Mouse (Mus musculus) G1E (cell line): ENCODE data around the gene Nup133. TPM values are rescaled to one million over a fixed set of nuclear protein-coding genes. Genes with fewer than 3 reads are reported as not detected.

Source experiments
- ATAC-seq: 2 replicates; pipeline ENCODE4 v1.8.0; 2016; ENCODE audit warnings: mild to moderate bottlenecking; ENCODE audit not compliant: insufficient number of reproducible peaks, poor library complexity, low FRiP score, severe bottlenecking; ENCODE audit errors: extremely low read depth
- DNase-seq: peaks from one replicate; pipeline ENCODE4 v3.0.0; 2012; ENCODE audit warnings: low spot score
- H3K27me3 ChIP-seq: 2 replicates; pipeline ENCODE4 v1.6.1; 2012; ENCODE audit warnings: mild to moderate bottlenecking, low read length, inconsistent platforms; ENCODE audit not compliant: insufficient read depth
- H3K36me3 ChIP-seq: replicated peaks from 2 replicates; pipeline ENCODE3; 2012; ENCODE audit warnings: mild to moderate bottlenecking, inconsistent platforms
- H3K4me1 ChIP-seq: 2 replicates; pipeline ENCODE4 v1.6.1; 2012; ENCODE audit warnings: low read depth, low read length, inconsistent platforms, mixed read lengths; ENCODE audit not compliant: insufficient read depth
- H3K4me3 ChIP-seq: 2 replicates; pipeline ENCODE4 v1.5.1; 2012; ENCODE audit warnings: low read depth, mild to moderate bottlenecking, inconsistent platforms, low read length, moderate library complexity, mixed read lengths
- H3K9me3 ChIP-seq: replicated peaks from 2 replicates; pipeline ENCODE4 v1.6.1; 2012; ENCODE audit warnings: inconsistent platforms
- CTCF ChIP-seq: IDR thresholded peaks from 2 replicates; pipeline ENCODE4 v1.5.1; 2012; ENCODE audit warnings: low read depth, low read length, inconsistent platforms, mixed read lengths
- GATA1 ChIP-seq: IDR thresholded peaks from 2 replicates; pipeline ENCODE4 v1.6.1; 2012; ENCODE audit warnings: borderline replicate concordance, low read length, inconsistent platforms, mixed read lengths
- GATA2 ChIP-seq: IDR thresholded peaks from 2 replicates; pipeline ENCODE4 v1.6.1; 2012; ENCODE audit warnings: low read depth, low read length, inconsistent platforms, borderline replicate concordance
- POLR2AphosphoS5 ChIP-seq: IDR thresholded peaks from 2 replicates; pipeline ENCODE4 v1.6.1; 2012; ENCODE audit warnings: low read depth, low read length, inconsistent platforms; ENCODE audit not compliant: insufficient replicate concordance
- TAL1 ChIP-seq: conservative IDR thresholded peaks from 2 replicates; pipeline ENCODE4 v1.6.1; 2012; ENCODE audit warnings: low read depth, low read length, inconsistent platforms, mixed read lengths
- polyA plus RNA-seq: library from polyadenylated mRNA; stranded (reverse); fragments of >175 nt; gene quantifications from 2 replicates; pipeline ENCODE4 v1.2.3, GENCODE M21; 2012
- total RNA-seq, 2 experiments: library from RNA; stranded (forward) in 1 of 2; stranded (reverse) in 1 of 2; fragments of 200-1000 nt in 1 of 2; fragments of >200 nt in 1 of 2; fragmentation: Nextera tagmentation in 1 of 2; gene quantifications; 2 replicates each; pipeline ENCODE4 v1.2.3; 2014 to 2017

Nup133 gene
- total and polyA plus RNA-seq, 3 experiments: 21.2 to 66.5 (median 42.5) TPM

- Histone ChIP-seq H3K27me3 (peaks cover 29% of the 10 kb centered on the region), H3K4me1 (peaks cover 28% of the 10 kb centered on the region), H3K4me3 (no peak overlapping the region; the same call in 1 of the 2 replicates), H3K36me3 (peaks cover 8% of the 10 kb centered on the region), H3K9me3 (no peaks in the 10 kb centered on the region)
- TF ChIP-seq TAL1: no peak
- no peak for TF ChIP-seq GATA1
- no peak for TF ChIP-seq POLR2AphosphoS5
- no peak for TF ChIP-seq GATA2
- TF ChIP-seq CTCF: no peak
- no peak for ATAC-seq
- DNase-seq: no peak
Measured at GRCm38 (mm10) chr8:123860386-123860785, 88.7 kb downstream of the Nup133 start.

- ATAC-seq (peak; percentile 23), DNase-seq (peak; percentile 58)
- H3K9me3 ChIP-seq: no peaks in the 10 kb centered on the region
- peaks cover 29% of the 10 kb centered on the region for H3K4me1 ChIP-seq
- TF ChIP-seq CTCF (no peak), GATA2 (no peak), GATA1 (no peak), TAL1 (no peak), POLR2AphosphoS5 (no peak)
- H3K4me3 ChIP-seq: peak within 1 kb of the TSS; percentile 93
- H3K36me3 ChIP-seq: peaks cover 9% of the 10 kb centered on the region
- peaks cover 29% of the 10 kb centered on the region for H3K27me3 ChIP-seq
Measured at GRCm38 (mm10) chr8:123859648-123860259, 89.3 kb downstream of the Nup133 start, which contains the start of gene Ccsap. Ccsap (minus strand) TSS chr8:123860209.

GRCm38 (mm10) chr8:123858941-123859647 lies 90.0 kb downstream of the Nup133 start:
- ATAC-seq: peak; percentile 90
- peak overlapping the region; percentile 93 for H3K4me3 ChIP-seq
- peaks cover 31% of the 10 kb centered on the region for H3K4me1 ChIP-seq
- no peaks in the 10 kb centered on the region for H3K9me3 ChIP-seq
- peak; percentile 94 for DNase-seq
- H3K27me3 ChIP-seq: peaks cover 25% of the 10 kb centered on the region
- TF ChIP-seq TAL1 (no peak), POLR2AphosphoS5 (no peak), CTCF (no peak), GATA2 (no peak), GATA1 (no peak)
- H3K36me3 ChIP-seq: peaks cover 11% of the 10 kb centered on the region

GRCm38 (mm10) chr8:123858574-123858940 lies 90.5 kb downstream of the Nup133 start:
- ATAC-seq: 0 out of 2 replicates have a peak, but pooled peaks have one; percentile 6
- H3K36me3 ChIP-seq: peaks cover 11% of the 10 kb centered on the region
- peak overlapping the region; percentile 93 for H3K4me3 ChIP-seq
- TF ChIP-seq GATA1 (no peak), GATA2 (no peak), TAL1 (no peak), POLR2AphosphoS5 (no peak), CTCF (no peak)
- peaks cover 31% of the 10 kb centered on the region for H3K4me1 ChIP-seq
- no peaks in the 10 kb centered on the region for H3K9me3 ChIP-seq
- peaks cover 21% of the 10 kb centered on the region for H3K27me3 ChIP-seq
- peak; percentile 16 for DNase-seq

- no peak for DNase-seq
- peaks cover 31% of the 10 kb centered on the region for H3K4me1 ChIP-seq
- peaks cover 12% of the 10 kb centered on the region for H3K36me3 ChIP-seq
- no peak for TF ChIP-seq GATA1
- no peak for TF ChIP-seq CTCF
- no peak for TF ChIP-seq TAL1
- TF ChIP-seq GATA2: no peak
- TF ChIP-seq POLR2AphosphoS5: no peak
- no peak overlapping the region; the same call in 1 of the 2 replicates for H3K4me3 ChIP-seq
- peaks cover 12% of the 10 kb centered on the region for H3K27me3 ChIP-seq
- H3K9me3 ChIP-seq: no peaks in the 10 kb centered on the region
- ATAC-seq: no peak
Measured at GRCm38 (mm10) chr8:123857361-123857760, 91.7 kb downstream of the Nup133 start.
